Mouse (Mus musculus): ENCODE data around the gene Prkab1.

DNA sequence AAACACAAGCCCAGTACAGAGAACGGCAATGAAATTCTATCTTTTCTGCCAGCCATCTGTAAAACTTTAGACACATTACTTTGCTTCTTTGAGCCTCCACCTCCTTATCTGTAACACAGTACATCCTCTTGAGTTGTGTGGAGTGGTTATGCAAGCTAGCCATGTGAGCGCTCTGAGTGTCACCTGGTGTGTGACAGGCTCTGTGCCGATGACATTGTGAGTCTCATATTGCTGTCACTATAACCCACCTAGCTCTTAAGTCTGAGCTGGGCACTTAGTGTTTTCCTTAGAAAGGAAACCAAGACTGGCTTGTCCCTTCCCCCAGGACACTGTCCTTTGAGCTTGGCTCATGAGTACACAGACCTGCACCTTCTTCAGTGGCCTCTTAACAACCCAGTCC is 24.0 kb upstream of the Prkab1 start:
- no peak for TF ChIP-seq CTCF (IDR thresholded peaks at IDR 0.05; ENCODE audit: low read depth, low read length)
- TF ChIP-seq GATA2 (IDR thresholded peaks at IDR 0.05; ENCODE audit: borderline replicate concordance, low read depth, low read length) = no peak
- TF ChIP-seq GATA1 (IDR thresholded peaks at IDR 0.05; ENCODE audit: borderline replicate concordance, low read length) = no peak
